Mouse (Mus musculus) embryonic fibroblast, embryonic 13.5 days (primary cell): ENCODE data around the gene Tnip2. TPM values are rescaled to one million over a fixed set of nuclear protein-coding genes. Genes with fewer than 3 reads are reported as not detected.

Experiments used
- H3K27ac ChIP-seq: 2 replicates; pipeline ENCODE4 v1.5.1; 2012; ENCODE audit warnings: low read length, control low read depth, inconsistent platforms; ENCODE audit not compliant: insufficient read depth
- H3K4me1 ChIP-seq: 2 replicates; pipeline ENCODE4 v1.6.1; 2011; ENCODE audit warnings: low read length; ENCODE audit not compliant: control insufficient read depth, insufficient read depth
- H3K4me3 ChIP-seq: 2 replicates; pipeline ENCODE4 v1.5.1; 2011; ENCODE audit warnings: mild to moderate bottlenecking, control low read depth, low read length; ENCODE audit not compliant: insufficient read depth
- CTCF ChIP-seq: IDR thresholded peaks from 2 replicates; pipeline ENCODE4 v1.5.1; 2011; ENCODE audit warnings: mild to moderate bottlenecking, control low read depth, low read length, moderate library complexity, borderline replicate concordance; ENCODE audit not compliant: insufficient read depth
- POLR2A ChIP-seq: IDR thresholded peaks from 2 replicates; pipeline ENCODE4 v1.6.1; 2011; ENCODE audit warnings: low read depth, mild to moderate bottlenecking, control low read depth, low read length, moderate library complexity
- polyA plus RNA-seq: library from polyadenylated mRNA; stranded (reverse); fragments of >200 nt; gene quantifications from 2 replicates; pipeline ENCODE4 v1.2.4, GENCODE M21; 2011; ENCODE audit warnings: low read depth; ENCODE audit not compliant: missing spikeins, insufficient read length

Gene Tnip2
- polyA plus RNA-seq, 1 experiment: 12.5 TPM

GRCm38 (mm10) chr5:34480926-34481325 is 32.9 kb downstream of the Tnip2 start:
- TF ChIP-seq CTCF (no peak), POLR2A (no peak)
- no peaks in the 10 kb centered on the region for H3K4me1 ChIP-seq
- H3K27ac ChIP-seq: no peak overlapping the region
- H3K4me3 ChIP-seq: no peak overlapping the region

GRCm38 (mm10) chr5:34468039-34468775 is 45.6 kb downstream of the Tnip2 start:
- Histone ChIP-seq H3K4me1 (no peaks in the 10 kb centered on the region), H3K27ac (no peak overlapping the region), H3K4me3 (no peak overlapping the region)
- TF ChIP-seq POLR2A: no peak
- no peak for TF ChIP-seq CTCF

- Histone ChIP-seq H3K4me1 (no peaks in the 10 kb centered on the region), H3K4me3 (no peak overlapping the region), H3K27ac (no peak overlapping the region)
- TF ChIP-seq POLR2A (no peak), CTCF (no peak)
Observed at GRCm38 (mm10) chr5:34466648-34467047, 47.1 kb downstream of the Tnip2 start.

- TF ChIP-seq CTCF (no peak), POLR2A (no peak)
- no peak overlapping the region for H3K27ac ChIP-seq
- H3K4me1 ChIP-seq: no peaks in the 10 kb centered on the region
- H3K4me3 ChIP-seq: no peak overlapping the region
Observed at GRCm38 (mm10) chr5:34466079-34466478, 47.7 kb downstream of the Tnip2 start.

GRCm38 (mm10) chr5:34461841-34462240 is 52.0 kb downstream of the Tnip2 start:
- Histone ChIP-seq H3K4me3 (no peak overlapping the region), H3K27ac (no peak overlapping the region), H3K4me1 (no peaks in the 10 kb centered on the region)
- TF ChIP-seq CTCF: no peak
- TF ChIP-seq POLR2A: no peak

DNA sequence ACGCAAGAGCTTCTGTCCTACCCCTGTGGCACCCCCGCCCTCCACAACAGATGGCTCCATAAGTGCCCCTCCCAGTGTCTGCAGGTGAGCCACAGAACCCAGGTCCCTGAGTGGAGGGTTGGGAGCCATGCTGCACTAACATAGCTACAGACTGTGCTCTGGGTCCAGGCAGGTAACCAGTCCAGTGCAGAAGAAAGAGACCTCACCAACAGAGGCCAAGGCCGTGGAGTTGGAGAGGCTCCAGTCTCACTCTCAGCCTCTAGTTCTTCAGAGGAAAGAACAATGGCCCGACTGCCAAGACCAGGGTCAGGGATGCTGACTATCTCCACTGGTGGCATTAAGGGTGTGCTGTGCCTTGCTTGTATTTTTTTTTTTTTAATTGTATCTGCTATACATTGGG is 52.5 kb downstream of the Tnip2 start:
- Histone ChIP-seq H3K27ac (no peak overlapping the region), H3K4me1 (no peaks in the 10 kb centered on the region), H3K4me3 (no peak overlapping the region)
- no peak for TF ChIP-seq CTCF

DNA sequence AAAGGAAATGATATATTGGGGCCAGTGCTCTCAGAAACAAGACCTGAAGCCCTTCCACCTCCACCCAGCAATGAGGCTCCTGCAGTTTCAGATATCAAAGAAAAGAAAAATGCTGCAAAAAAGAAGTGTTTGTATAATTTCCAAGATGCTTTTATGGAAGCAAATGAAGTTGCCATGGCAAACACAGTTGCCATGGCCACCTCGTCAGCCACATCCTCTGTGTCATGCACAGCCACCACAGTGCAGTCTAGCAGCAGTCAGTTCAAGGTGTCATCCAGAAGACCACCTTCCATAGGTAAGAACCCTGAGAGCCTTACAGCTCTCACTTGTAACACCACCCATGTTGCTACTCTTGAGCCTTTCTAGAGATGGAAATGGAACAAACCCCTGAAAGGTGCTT is 54.8 kb downstream of the Tnip2 start:
- Histone ChIP-seq H3K27ac (no peak overlapping the region), H3K4me1 (no peaks in the 10 kb centered on the region), H3K4me3 (no peak overlapping the region)
- TF ChIP-seq CTCF: no peak
- no peak for TF ChIP-seq POLR2A

- H3K4me3 ChIP-seq: no peak overlapping the region
- H3K4me1 ChIP-seq: no peaks in the 10 kb centered on the region
- no peak overlapping the region for H3K27ac ChIP-seq
- TF ChIP-seq POLR2A (no peak), CTCF (no peak)
Observed at GRCm38 (mm10) chr5:34446207-34446606, 67.6 kb downstream of the Tnip2 start.

Other genes starting within 250 kb of the Tnip2 start
- gene Zfyve28, start 225.5 kb downstream of the Tnip2 start, polyA plus RNA-seq: 0.62 and 1.0 TPM in 2 replicates
- not detected in 2 replicates for gene Cfap99, start 225.4 kb downstream of the Tnip2 start, polyA plus RNA-seq
- gene Rnf4, start 177.7 kb downstream of the Tnip2 start, polyA plus RNA-seq: 166 and 167 TPM in 2 replicates
- 32.9 and 39.7 TPM in 2 replicates for gene Fam193a, start 144.1 kb downstream of the Tnip2 start, polyA plus RNA-seq
- gene Sh3bp2, start 11.8 kb upstream of the Tnip2 start, polyA plus RNA-seq: 5.4 and 7.1 TPM in 2 replicates
- gene Add1, start 59.7 kb upstream of the Tnip2 start, polyA plus RNA-seq: 189 and 191 TPM in 2 replicates
- gene Mfsd10, start 123.2 kb upstream of the Tnip2 start, polyA plus RNA-seq: 62.3 and 62.6 TPM in 2 replicates
- 41.0 and 45.7 TPM in 2 replicates for gene Nop14, start 146.2 kb upstream of the Tnip2 start, polyA plus RNA-seq
- 3.3 and 4.0 TPM in 2 replicates for gene Grk4, start 146.4 kb upstream of the Tnip2 start, polyA plus RNA-seq
- 30.9 and 31.4 TPM in 2 replicates for gene Htt, start 247.7 kb upstream of the Tnip2 start, polyA plus RNA-seq